Mouse (Mus musculus): ENCODE results near the gene Actl6b.

Actl6b gene

DNA sequence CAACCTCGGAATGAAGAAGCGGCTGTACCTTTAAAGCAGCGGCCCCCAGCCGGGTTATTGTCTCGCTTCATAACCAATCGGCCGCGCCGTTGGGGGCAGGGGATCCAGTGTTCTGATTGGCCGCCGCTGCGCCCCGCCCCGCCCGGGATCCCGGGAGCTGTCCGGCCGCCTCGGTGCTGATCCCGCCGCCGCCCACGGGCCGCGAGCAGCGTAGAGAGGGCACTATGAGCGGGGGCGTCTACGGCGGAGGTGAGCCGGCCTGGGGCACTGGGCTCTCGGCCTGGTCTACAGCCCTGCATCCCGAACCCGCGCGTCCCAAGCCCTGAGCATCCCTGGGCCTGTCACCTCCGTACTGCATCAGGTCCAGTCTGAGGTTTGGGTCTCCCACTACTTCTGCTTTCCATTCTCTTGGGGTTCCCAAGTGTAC lies at the start of gene Actl6b:
Gene Actl6b, plus strand, starts transcription at position 107 of the 427 bp plus-strand sequence.
- in situ Hi-C loops (cut with MboI; ENCODE audit: low sequenced_read_pairs): no loop called here

DNA sequence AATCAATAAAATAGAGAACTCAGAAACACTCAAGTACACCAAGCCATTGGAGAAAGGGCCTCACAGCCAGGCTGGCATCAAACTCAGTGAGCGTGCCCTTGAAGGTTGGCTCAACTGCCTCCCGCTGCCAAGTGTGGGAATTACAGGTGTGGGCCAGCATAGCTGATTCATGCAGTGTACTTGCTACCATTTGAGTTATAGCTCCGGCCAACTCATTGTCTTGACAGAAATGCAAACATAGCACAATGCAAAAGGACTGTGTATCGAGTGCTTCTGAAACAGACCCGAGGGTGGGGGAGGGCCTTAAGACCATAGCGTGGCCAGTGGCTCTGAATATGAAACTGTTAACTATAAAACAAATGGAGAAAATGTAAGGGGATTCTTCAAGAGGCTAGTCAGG lies 49.3 kb upstream of the Actl6b start:
- in situ Hi-C loops (cut with MboI; ENCODE audit: low sequenced_read_pairs): no loop called here

DNA sequence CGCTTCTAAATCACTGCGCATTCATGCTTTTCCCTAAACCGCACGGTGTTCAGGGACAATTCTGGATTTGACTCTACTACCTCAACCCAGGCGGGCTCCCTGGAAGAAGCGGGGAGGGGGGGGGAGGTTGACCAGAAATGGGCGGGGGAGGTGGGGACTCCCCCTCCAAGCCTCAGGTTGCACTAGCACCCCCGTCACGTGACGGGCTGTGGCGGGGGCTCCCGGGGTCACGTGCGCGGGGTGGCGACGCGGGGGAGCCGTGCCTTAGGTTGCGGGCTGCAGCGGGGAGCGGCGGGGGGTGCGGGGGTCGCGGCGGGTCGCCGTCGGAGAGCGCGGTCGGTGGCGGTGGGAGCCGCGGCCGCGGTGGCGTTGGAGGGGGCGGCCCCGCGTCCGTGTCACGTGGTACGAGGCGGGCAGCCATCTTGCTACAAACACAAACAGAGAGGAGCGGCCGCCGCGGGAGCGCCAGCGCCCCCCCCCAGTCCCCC lies 43.3 kb upstream of the Actl6b start:
- in situ Hi-C loops (cut with MboI; ENCODE audit: low sequenced_read_pairs): no loop called here

DNA sequence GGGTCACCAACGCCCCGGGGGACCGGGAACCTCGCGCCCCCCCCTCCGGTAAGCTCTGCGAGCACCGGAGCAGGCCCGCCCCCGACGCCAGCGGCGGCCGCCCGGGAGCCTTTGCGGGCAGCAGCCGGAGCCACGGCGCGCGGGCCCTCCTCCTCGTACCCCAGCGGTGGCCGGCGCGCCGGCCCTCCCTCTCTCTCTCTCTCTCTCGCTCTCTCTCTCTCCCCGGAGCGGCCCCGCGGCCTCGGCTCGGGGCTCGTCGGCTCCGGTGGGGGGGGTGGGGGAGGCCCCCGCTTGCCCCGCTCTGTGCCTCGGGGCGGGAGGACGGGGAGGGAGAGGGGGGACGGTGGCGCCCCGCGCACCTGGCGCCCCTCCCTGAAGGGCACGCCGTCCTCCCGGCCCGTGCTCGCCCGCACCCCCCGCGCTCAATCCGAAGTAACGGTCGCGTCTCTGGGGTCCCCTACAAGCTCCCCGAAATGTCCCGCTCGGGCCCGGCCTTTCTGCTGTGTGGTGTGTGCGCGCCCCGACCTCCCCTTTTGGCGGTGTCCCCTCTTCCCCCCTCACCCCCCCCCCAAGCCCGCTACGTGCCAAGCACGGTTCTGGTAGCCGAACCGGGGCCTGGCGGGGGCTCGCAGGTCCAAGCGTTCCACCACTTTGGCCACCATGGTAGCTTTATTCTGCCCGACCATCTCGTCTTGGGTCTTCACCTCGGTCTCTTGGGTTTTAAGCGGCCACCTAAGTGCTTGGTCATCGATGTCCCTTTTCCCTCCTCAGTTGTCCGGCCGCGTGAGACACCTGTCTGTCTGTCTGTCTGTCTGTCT lies 42.5 kb upstream of the Actl6b start:
- in situ Hi-C loops (cut with MboI; ENCODE audit: low sequenced_read_pairs): no loop called here

DNA sequence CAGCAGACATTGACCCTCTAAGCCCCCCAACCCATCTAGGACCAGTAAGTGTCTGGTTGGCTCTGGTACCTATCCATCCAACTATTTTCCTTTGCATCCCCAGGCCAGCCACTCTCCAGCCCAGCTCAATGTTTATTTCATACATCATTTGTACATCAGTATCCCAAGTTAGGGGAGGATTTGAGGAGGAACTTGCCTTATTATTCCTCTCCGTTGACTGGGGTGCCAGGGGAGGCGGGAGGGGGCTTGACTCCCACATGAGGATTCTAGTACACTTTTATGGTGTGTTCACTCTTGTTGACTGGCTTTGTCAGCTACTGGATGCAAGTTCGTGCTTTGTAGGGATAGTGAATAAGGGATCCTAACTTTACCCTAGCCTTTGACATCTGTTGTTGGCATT lies 41.6 kb upstream of the Actl6b start:
- in situ Hi-C loops (cut with MboI; ENCODE audit: low sequenced_read_pairs): no loop called here

DNA sequence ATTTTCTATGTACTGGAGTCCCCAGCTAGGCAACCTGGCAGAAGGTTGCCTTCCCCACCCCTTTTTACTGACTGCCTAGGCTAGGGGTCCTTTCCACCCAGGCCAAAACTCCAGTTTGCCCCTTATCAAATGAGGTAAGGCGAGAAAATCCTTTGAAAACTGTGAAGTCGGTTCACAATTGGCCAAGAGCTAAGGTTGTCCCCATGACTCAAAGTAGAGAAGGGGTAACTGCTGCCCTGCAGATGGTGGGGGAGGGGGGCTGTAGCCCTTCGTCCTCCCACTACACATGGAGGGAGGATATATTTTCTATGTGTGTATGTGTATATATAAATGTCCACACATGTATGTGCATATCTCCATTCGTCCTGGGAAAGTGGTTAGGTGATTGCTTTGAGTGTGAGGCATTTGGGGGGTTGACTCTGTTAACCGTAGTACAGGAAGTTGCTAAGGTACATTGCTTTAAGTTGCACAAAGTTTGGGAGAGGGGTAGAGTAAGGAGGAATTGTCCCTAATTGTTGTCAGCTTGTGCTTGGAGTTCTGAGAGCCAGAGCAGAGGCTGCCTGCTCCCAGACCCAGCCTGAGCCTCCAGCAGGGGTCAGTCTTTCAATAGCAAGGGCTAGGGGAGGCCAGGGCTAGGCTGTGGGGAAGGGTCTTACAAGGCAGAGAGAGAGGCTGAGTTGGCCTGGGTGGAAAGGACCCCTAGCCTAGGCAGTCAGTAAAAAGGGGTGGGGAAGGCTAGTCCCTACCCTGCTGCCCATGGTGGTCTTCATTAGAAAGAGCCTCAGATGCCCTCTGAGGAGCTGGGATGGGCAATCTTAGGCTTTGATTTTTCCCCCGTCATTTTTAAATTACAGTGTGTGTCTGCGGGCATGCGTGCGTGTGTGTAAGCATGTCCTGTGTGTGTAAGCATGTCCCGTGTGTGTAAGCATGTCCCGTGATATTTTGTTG lies 40.2 kb upstream of the Actl6b start:
- in situ Hi-C loops (cut with MboI; ENCODE audit: low sequenced_read_pairs): no loop called here

DNA sequence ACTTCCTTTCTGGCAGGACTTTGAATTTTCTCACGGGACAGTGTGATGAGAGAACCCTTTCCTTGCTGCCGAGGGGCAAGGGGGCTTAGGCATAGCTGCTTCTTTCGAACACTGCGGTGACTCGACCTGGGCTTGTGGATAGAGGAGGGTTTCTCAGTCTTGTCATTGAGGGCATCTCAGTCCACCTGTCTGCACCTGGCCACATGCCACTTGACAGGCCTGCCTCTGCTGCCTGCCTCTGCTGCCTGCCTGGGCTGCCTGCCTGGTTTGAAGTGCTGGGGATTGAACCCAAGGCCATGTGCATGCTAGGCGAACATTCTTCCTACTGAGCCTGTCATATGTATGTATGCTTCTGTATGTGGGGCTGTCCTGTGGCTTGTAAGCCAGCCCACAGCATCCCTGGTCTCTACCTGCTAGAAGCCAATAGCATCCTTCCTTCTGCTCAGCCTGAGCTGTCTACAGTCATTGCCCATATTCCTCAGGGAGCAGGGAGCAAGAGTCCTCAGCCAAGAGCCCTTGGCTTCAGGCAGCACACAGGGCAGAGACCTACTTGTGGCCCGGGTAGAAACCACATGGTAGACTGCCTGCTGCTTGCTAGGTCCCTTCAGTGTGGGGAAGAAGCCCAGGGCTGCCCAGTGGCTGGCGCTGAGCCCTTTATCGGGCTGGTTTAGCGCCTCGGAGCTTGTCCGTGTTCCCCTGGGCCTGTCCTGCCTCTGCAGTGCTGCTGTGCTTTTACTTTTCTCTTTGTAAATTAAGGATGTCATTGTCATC lies 39.2 kb upstream of the Actl6b start:
- in situ Hi-C loops (cut with MboI; ENCODE audit: low sequenced_read_pairs): no loop called here

DNA sequence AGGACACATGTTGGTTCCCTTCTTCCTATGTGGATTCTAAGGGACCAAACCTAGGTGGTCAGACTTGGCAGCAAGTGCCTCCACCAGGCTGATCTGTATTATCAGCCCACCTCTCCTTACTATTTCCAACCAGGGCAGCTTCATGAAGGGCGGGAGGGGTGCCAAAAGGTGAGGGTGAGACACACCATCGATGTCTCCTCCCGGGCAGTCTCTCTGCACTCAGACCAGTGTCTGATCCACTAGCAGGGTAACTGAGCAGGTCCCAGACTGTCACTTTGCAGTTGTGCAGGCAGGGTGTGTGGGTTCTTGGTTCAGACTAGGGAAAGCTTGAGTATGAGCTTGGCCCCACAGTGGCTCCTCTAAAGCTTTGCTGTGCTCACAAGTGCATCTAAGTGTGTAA lies 38.5 kb upstream of the Actl6b start:
- in situ Hi-C loops (cut with MboI; ENCODE audit: low sequenced_read_pairs): no loop called here

DNA sequence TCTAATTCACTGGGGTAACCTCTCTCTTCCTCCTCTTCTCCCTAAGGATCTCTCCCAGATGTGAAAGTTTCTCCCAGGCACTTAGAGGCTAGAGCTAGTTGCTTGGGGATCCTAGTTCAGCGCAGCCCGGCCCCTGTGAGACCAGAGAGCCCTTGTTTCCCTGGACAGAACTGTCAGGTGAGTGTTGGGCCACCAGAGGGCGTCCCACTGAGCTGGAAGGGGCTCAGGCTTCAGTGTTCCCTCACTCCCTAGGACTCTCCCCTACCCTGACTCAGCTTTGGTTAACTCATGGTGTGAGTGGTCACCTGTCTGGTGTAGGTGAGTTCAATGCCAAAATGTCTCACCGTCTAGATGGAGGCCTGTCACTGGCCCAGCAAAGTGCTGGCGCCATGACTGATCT lies 34.9 kb upstream of the Actl6b start, which contains the start of gene Gigyf1:
Gene Gigyf1, plus strand, starts transcription at position 113 of the 400 bp plus-strand sequence.
- in situ Hi-C loops (cut with MboI; ENCODE audit: low sequenced_read_pairs): no loop called here

DNA sequence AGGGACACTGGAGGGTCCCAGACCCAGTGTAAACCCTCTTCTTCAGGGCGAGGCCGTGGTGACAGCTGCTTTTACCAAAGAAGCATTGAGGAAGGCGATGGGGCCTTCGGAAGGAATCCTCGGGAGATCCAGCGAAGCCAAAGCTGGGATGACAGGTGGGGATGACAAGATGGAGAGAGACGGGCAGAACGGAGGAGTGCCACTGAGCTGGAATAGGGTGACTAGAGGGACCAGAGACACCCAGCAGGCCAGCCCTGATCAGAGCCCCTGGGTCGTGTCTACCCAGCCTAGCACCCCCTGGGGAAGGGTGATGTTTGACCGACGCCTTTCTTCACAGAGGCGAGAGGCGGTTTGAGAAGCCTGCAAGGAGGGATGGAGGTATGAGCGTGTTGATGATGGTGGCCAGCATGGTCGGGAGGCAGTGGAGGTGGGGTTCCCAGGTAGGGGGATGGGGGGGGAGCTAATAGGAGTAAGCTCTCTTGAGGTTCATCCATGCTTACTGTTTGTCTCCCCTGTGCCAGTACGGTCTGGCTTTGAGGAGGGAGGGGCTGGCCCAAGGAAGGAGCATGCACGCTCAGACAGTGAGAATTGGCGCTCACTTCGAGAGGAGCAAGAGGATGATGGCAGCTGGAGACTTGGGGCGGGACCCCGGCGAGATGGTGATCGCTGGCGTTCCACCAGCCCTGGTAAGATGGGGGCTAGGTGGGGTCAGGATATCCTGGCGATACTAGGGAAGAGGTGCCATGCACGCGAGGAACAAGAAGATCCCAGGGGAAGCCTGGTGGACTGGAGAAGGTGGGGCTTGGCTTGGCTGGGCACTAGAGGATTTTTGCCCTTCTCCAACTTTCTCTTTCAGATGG lies 33.4 kb upstream of the Actl6b start:
- in situ Hi-C loops (cut with MboI; ENCODE audit: low sequenced_read_pairs): no loop called here

DNA sequence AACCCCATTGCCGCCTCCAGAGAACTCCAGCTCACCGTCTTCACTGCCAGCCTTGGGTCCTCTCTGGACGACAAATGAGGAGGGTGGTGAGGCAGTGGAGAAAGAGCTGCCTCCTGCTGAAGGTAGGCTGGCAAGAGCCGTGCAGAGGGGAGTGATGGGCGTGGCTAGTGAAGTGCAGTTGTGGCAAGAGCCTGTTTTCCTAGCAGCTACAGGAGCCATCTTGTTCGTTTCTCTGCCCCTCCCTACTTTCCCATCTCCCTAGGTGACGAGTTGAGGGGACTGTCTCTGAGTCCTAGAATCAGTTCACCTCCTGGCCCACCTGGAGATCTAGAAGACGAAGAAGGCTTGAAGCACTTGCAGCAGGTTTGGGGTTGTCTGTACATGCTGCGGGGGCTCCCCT lies 31.5 kb upstream of the Actl6b start:
- in situ Hi-C loops (cut with MboI; ENCODE audit: low sequenced_read_pairs): no loop called here

DNA sequence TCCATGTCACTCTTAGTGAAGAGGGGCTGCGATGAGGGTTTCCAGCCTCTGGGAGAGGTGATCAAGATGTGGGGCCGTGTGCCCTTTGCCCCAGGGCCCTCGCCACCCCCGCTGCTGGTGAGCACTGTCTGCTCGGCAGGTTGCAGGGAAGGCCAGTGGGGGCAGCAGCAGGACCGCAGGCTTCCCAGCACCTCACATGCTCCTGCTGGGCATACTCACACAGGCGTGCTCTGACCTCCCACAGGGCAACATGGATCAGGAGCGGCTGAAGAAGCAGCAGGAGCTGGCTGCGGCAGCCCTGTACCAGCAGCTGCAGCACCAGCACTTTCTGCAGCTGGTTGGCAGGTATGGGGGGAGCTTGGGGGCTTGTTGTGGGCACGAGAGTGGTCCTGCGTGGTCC lies 30.6 kb upstream of the Actl6b start:
- in situ Hi-C loops (cut with MboI; ENCODE audit: low sequenced_read_pairs): no loop called here

DNA sequence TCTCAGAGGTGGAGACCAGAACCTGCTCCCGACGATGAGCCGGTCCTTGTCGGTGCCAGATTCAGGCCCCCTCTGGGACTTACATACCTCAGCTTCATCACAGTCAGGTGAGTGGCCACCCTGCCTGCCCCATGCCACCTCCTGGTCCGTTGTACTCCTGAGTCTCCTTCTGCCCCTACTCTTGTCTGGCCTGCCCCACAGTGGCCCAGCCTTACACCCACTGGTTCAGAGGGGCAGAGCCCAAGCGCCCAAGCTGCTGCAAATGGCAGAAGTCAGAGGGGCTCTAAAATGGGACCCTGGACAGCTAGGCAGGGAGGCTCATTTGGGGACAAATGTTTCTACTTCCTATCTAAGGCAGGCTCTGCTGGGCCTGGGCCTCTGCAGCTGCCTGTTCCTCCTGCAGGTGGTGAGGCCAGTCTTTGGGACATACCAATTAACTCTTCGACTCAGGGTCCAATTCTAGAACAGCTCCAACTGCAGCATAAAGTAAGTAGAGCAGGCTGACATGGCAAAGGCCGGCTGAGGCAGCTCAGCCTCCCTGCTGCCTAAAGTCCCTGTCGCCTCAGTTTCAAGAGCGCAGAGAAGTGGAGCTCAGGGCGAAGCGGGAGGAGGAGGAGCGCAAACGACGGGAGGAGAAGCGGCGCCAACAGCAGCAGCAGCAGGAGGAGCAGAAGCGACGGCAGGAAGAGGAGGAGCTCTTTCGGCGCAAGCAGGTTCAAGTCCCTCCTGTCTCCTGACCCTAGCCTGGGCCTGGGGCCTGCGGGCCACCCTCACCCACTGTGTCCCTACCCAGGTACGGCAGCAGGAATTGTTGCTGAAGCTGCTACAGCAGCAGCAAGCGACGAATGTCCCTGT lies 29.7 kb upstream of the Actl6b start:
- in situ Hi-C loops (cut with MboI; ENCODE audit: low sequenced_read_pairs): no loop called here

DNA sequence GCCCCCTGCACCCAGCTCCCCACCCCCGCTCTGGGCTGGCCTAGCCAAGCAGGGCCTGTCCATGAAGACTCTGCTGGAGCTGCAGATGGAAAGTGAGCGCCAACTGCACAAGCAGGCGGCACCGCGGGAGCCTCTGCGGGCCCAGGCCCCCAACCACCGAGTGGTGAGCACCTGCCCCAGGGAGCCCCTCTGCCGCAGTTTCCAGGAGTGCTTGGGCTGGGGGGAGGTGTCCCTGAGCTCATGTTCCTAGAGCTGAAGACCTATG lies 29.1 kb upstream of the Actl6b start:
- in situ Hi-C loops (cut with MboI; ENCODE audit: low sequenced_read_pairs): no loop called here

DNA sequence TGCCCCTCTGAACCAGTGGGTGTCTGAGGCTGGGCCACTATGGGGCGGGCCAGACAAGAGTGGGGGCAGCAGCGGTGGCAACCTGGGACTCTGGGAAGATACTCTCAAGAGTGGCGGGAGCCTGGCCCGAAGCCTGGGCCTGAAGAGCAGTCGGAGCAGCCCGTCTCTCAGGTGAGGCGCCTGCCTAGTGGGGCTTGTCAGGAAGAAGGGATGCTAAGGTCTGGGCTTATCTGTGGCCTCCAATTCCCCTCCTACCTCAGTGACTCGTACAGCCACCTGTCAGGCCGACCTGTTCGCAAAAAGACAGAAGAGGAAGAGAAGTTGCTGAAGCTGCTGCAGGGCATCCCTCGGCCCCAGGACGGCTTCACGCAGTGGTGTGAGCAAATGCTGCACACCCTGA lies 28.6 kb upstream of the Actl6b start:
- in situ Hi-C loops (cut with MboI; ENCODE audit: low sequenced_read_pairs): loop anchor here (25.0 kb wide), 1 partner anchor 238 kb away; no protein-coding TSS in a partner anchor

DNA sequence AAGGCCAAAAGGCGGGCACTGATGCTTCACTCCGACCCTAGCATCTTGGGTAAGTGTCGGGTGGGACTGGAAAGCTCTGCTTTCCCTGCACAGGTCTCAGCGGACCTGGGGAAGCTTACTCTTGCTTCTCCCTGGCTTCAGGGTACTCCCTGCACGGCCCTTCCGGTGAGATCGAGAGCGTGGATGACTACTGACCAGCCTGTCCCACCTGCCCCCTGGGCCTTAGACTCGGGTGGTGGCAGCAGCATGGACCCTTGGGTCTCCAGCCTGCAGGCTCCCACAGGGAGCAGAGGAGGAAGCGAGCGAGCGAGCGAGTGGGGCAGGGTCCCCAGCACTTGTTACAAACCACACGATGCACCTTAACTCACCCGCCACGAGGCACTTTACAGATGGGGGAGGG lies 27.8 kb upstream of the Actl6b start:
- in situ Hi-C loops (cut with MboI; ENCODE audit: low sequenced_read_pairs): loop anchor here (25.0 kb wide), 1 partner anchor 237 kb away; no protein-coding TSS in a partner anchor

DNA sequence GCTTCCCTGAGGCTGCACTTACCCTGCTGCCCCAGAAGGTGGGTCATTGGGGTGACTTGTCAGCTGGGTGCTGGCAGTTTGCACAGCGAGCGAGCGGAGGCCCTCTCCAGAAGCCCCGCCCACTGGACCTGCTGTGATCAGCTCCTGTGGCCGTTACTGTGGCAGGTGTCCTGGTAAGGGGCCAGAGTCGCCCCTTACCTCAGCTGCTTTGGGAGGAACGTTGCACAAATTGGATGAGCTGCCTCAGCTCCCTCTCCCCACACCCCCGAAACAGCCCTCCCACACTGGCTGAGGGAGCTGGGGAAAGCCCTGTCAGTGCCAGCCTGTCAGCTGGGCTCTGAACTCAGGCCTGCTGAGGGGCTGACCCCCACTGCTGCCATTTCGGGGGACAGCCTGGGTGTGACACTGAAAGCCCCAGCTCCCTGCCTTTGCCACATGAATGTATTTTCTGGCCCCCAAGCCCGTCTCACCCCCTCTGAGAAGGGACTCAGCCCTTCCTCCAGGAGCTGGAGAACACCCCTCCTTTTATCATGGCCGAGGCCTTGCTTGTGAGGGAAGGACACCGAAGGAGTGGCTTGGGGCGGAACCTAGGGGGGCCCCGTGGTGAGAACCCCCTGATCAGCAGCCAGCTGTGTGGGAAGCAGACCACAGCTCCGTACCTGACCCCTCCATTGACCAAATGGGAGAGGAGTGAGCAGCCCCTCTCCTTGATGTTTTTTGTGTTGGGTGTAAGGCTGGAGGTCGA lies 27.0 kb upstream of the Actl6b start:
- in situ Hi-C loops (cut with MboI; ENCODE audit: low sequenced_read_pairs): loop anchor here (25.0 kb wide), 1 partner anchor 236 kb away; no protein-coding TSS in a partner anchor

DNA sequence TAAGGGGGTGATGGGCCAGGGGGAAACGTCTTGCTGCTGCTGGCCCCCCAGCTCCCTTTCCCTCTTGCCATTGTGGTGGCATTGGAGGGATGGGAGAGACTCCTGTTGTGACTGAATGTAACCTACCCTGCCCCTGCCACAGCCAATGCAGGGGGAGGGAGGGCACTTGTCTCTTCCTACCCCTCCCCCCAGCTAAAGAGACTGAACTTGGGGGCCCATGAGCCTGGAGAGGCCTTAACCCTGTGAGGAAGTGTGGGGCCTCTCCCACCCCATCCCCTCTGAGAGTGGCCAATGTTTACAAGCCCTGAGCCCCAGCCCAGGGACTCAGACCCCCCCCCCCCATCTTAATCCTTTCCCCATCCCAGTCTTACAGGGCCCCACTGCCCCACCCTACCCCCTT lies 25.9 kb upstream of the Actl6b start:
- in situ Hi-C loops (cut with MboI; ENCODE audit: low sequenced_read_pairs): loop anchor here (25.0 kb wide), 1 partner anchor 235 kb away; no protein-coding TSS in a partner anchor
